ENCODE assay signal across 23 mouse cellular contexts in genomic region chr10:108929676-108930075, GRCm38 (mm10).
A peak's percentile ranks its signal among the peaks of the same experiment; 100 is the strongest.
DNase-seq lines count a peak whose midpoint lies in the region; ATAC-seq lines count a peak whose summit lies in the region.
"Had no signal": no experiment of that assay in that cellular context is flagged by ENCODE, and none has a peak within 500 bp of the region (broad histone marks: within the 10 kb centered on the region; RNA-seq: fewer than 3 reads in every experiment).

No protein-coding gene starts in this region.

- no peaks in the 10 kb centered on the region for H3K36me3 ChIP-seq in forebrain, embryonic 15.5 days
- H3K36me3 ChIP-seq: embryonic facial prominence, embryonic 10.5 days; forebrain, embryonic 12.5 days; lung, embryonic 15.5 days; neural tube, embryonic 12.5 days had no signal

- H3K9me3 ChIP-seq in forebrain, embryonic 15.5 days, result no peaks in the 10 kb centered on the region
- H3K9me3 ChIP-seq: embryonic facial prominence, embryonic 10.5 days; forebrain, embryonic 12.5 days; lung, embryonic 15.5 days; neural tube, embryonic 12.5 days had no signal

- no peak for DNase-seq in frontal cortex, postnatal 14 days (ENCODE audit: low spot score in 2 of 2)
- peak; percentile 48 for DNase-seq in layer of hippocampus, adult 9-11 months
- no peak for DNase-seq in layer of hippocampus, postnatal 10 days (ENCODE audit: low spot score in 2 of 2)
- peak; percentile 10 for DNase-seq in 3T3-L1 (ENCODE audit: low read depth, low spot score)
- peak; percentile 53 for DNase-seq in Muller cell, postnatal 12 days (ENCODE audit: inconsistent ontology term)
- no peak for DNase-seq in thymus, postnatal 10 days (ENCODE audit: low spot score in 2 of 2)
- DNase-seq: adrenal gland, postnatal 10 days; B cell, adult 2 months; gastrocnemius, postnatal 25 days; heart, adult 2 months; heart, postnatal 4 days; kidney, adult 18-20 months; kidney, postnatal 14 days; thymus, postnatal 25 days had no signal

- no peak overlapping the region for H3K4me2 ChIP-seq in forebrain, embryonic 15.5 days (replicated peaks)
- H3K4me2 ChIP-seq: forebrain, embryonic 12.5 days; lung, embryonic 15.5 days; neural tube, embryonic 12.5 days had no signal

- no peak overlapping the region for H3K9ac ChIP-seq in forebrain, embryonic 15.5 days (replicated peaks)
- H3K9ac ChIP-seq: forebrain, embryonic 12.5 days; liver, embryonic 14.5 days; lung, embryonic 15.5 days; neural tube, embryonic 12.5 days had no signal

- H3K4me3 ChIP-seq in forebrain, embryonic 15.5 days, result no peak overlapping the region
- H3K4me3 ChIP-seq: embryonic facial prominence, embryonic 10.5 days; forebrain, embryonic 12.5 days; heart, adult 2 months; lung, embryonic 15.5 days; neural tube, embryonic 12.5 days had no signal

- H3K27me3 ChIP-seq in forebrain, embryonic 15.5 days, result no peaks in the 10 kb centered on the region
- H3K27me3 ChIP-seq: forebrain, embryonic 12.5 days; lung, embryonic 15.5 days; neural tube, embryonic 12.5 days had no signal

- ATAC-seq in frontal cortex, adult (ENCODE audit: low TSS enrichment), result peak; percentile 26; the same call in 1 of the 2 replicates
- ATAC-seq in forebrain, embryonic 15.5 days (replicated peaks), result no peak
- ATAC-seq: midbrain, embryonic 16.5 days; Patski had no signal

- 79% methylated on average over 6 of the region's 6 CpGs for WGBS in forebrain, embryonic 15.5 days

- no peaks in the 10 kb centered on the region for H3K4me1 ChIP-seq in forebrain, embryonic 15.5 days
- H3K4me1 ChIP-seq: embryonic facial prominence, embryonic 10.5 days; forebrain, embryonic 12.5 days; lung, embryonic 15.5 days; neural tube, embryonic 12.5 days had no signal

- H3K27ac ChIP-seq in forebrain, embryonic 15.5 days (replicated peaks), result no peak overlapping the region
- H3K27ac ChIP-seq: embryonic facial prominence, embryonic 10.5 days; forebrain, embryonic 12.5 days; heart, adult 2 months; liver, embryonic 14.5 days; lung, embryonic 15.5 days; neural tube, embryonic 12.5 days had no signal

Comparison
In these comparisons a context has a peak if more than half of its experiments do, and no peak if none do; other contexts are left out.
1. DNase-seq: peak in layer of hippocampus, adult 9-11 months (single experiment), 3T3-L1 (single experiment) and Muller cell, postnatal 12 days (single experiment); none in frontal cortex, postnatal 14 days (0 of 2), layer of hippocampus, postnatal 10 days (0 of 2) and thymus, postnatal 10 days (0 of 2).